Mouse (Mus musculus) neural tube, embryonic 13.5 days (tissue): ENCODE measurements around the gene Klf11. TPM values are rescaled to one million over a fixed set of nuclear protein-coding genes. Genes with fewer than 3 reads are reported as not detected.
A peak's percentile ranks its signal among the peaks of the same experiment; 100 is the strongest.

ENCODE experiments used
- ATAC-seq: fragments of 200-750 bp; cut with Nextera tagmentation; 2 replicates; pipeline ENCODE4 v1.8.0; 2017; ENCODE audit warnings: low read depth, mild to moderate bottlenecking, moderate TSS enrichment, moderate library complexity
- H3K27ac ChIP-seq: fragments of 300-500 bp; sonication (generic); replicated peaks from 2 replicates; pipeline ENCODE4 v1.5.1; 2015; ENCODE audit warnings: moderate library complexity, mild to moderate bottlenecking, inconsistent platforms
- H3K27me3 ChIP-seq: fragments of 300-500 bp; sonication (generic); 2 replicates; pipeline ENCODE4 v1.6.1; 2015; ENCODE audit warnings: mild to moderate bottlenecking, inconsistent platforms
- H3K36me3 ChIP-seq: fragments of 300-500 bp; sonication (generic); 2 replicates; pipeline ENCODE4 v1.6.1; 2015; ENCODE audit warnings: mild to moderate bottlenecking, inconsistent platforms
- H3K4me1 ChIP-seq: fragments of 300-500 bp; sonication (generic); replicated peaks from 2 replicates; pipeline ENCODE4 v1.6.1; 2015; ENCODE audit warnings: inconsistent platforms
- H3K4me2 ChIP-seq: fragments of 300-500 bp; sonication (generic); 2 replicates; pipeline ENCODE4 v1.6.1; 2015; ENCODE audit warnings: inconsistent platforms, mild to moderate bottlenecking, moderate library complexity
- H3K4me3 ChIP-seq: fragments of 300-500 bp; sonication (generic); 2 replicates; pipeline ENCODE4 v1.5.1; 2015; ENCODE audit warnings: mild to moderate bottlenecking, inconsistent platforms
- H3K9ac ChIP-seq: fragments of 300-500 bp; sonication (generic); 2 replicates; pipeline ENCODE4 v1.6.1; 2015; ENCODE audit warnings: moderate library complexity, mild to moderate bottlenecking, inconsistent platforms
- H3K9me3 ChIP-seq: fragments of 300-500 bp; sonication (generic); 2 replicates; pipeline ENCODE4 v1.6.1; 2016; ENCODE audit warnings: inconsistent platforms
- WGBS: fragments of 180-500 bp; shearing (Covaris S2); methylation state at CpG from one replicate; pipeline ENCODE4 v1.1.7; 2015; 5-methylcytosine and 5-hydroxymethylcytosine counted together
- polyA plus RNA-seq: library from polyadenylated mRNA; unstranded; fragments of >200 nt; fragmentation: Nextera tagmentation; extraction: Ambion mirVana; gene quantifications from 2 replicates; pipeline ENCODE4 v1.2.1, GENCODE M21; 2015

Klf11 gene
- polyA plus RNA-seq, 1 experiment from 2014 or later = 14.9 TPM

DNA sequence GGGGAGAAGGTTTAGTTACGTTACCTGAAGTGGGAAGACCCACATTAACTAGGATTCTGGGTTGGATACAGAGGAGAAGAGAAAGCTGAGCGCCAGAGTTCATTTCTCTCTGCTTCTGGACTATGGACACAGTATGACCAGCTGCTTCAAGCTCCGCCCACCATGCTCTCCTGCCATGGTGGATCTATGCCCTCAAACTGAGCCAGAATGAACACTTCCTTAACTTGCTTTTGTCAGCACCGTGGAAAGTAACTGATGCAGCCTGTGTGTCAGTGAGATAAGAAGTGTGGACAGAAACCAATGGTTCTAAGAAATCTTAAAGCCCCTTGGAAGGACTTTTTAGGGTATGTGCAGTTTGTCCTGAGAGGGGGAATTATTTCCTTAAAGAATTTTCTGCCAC is 7.9 kb downstream of the Klf11 start:
- ATAC-seq = no peak
- Histone ChIP-seq H3K27ac (no peak overlapping the region), H3K9me3 (no peaks in the 10 kb centered on the region), H3K4me2 (no peak overlapping the region), H3K27me3 (no peaks in the 10 kb centered on the region), H3K4me1 (peaks cover 46% of the 10 kb centered on the region), H3K9ac (no peak overlapping the region), H3K4me3 (no peak overlapping the region), H3K36me3 (peaks cover 79% of the 10 kb centered on the region)
- WGBS = 93% methylated on average over 4 of the region's 4 CpGs

DNA sequence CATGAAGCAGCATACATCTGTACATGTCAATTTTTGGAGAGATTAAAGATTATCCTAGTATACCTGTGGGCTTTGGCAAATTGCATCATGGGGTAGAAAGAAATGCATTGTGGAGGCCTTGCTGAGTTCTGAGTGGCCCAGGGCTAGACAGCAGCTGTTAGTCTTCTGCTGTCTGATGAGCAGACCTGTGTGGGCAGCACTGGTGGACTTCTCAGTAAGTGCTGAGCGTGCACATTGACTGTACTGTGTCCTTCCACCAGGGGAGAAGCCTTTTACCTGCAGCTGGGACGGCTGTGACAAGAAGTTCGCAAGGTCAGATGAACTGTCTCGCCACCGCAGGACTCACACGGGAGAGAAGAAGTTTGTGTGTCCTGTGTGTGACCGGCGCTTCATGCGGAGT is 8.8 kb downstream of the Klf11 start:
- Histone ChIP-seq H3K4me2 (no peak overlapping the region), H3K9ac (no peak overlapping the region), H3K27me3 (no peaks in the 10 kb centered on the region), H3K9me3 (no peaks in the 10 kb centered on the region), H3K27ac (no peak overlapping the region), H3K36me3 (peaks cover 71% of the 10 kb centered on the region), H3K4me1 (peaks cover 37% of the 10 kb centered on the region), H3K4me3 (no peak overlapping the region)
- no peak for ATAC-seq
- WGBS = 95% methylated on average over 9 of the region's 9 CpGs

DNA sequence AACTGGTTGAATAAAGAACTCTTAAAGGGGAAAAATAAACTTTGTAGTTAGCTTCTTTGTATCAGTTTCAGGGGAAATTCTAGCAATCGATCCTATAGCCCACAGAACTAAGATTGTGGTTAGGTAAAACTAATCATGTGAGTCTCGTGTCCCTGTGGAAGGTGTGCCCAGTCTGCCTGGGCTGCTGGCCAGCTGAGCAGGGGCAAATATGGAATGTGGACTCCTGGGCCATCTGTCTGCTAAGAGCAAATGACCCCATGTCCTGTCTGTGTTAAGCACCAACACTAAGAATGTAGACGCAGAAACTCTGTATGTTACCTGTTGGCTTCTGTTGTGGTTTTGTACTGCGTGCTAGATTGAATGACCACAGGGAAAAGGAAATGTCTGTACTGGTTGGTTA is 10.0 kb downstream of the Klf11 start:
- H3K4me2 ChIP-seq = no peak overlapping the region
- no peak overlapping the region for H3K4me3 ChIP-seq
- H3K27ac ChIP-seq = no peak overlapping the region
- peaks cover 25% of the 10 kb centered on the region for H3K4me1 ChIP-seq
- no peak overlapping the region for H3K9ac ChIP-seq
- WGBS = 87% methylated on average over 4 of the region's 4 CpGs
- no peak for ATAC-seq
- no peaks in the 10 kb centered on the region for H3K27me3 ChIP-seq
- H3K9me3 ChIP-seq = no peaks in the 10 kb centered on the region
- peaks cover 60% of the 10 kb centered on the region for H3K36me3 ChIP-seq

DNA sequence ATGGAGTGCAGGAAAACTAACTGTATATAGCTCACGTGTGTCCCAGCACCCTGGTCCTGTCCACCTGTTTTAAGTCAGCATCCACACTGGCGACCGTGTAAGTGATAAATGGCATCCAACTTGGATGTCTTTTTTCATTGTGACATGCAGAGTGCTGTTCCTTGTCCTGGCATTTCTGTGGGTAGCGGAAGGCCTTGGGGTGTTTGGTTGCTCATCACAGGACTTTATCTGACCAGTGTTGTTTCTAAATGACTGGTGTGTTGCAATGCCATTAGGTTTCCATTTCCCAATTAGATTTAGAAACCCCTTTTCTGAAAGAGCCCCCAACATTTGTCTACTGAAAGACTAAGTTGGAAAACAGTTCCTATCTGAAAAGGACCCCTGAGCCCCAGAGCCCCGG is 11.1 kb downstream of the Klf11 start:
- peaks cover 15% of the 10 kb centered on the region for H3K4me1 ChIP-seq
- H3K27ac ChIP-seq = no peak overlapping the region
- H3K4me2 ChIP-seq = no peak overlapping the region
- H3K27me3 ChIP-seq = no peaks in the 10 kb centered on the region
- no peaks in the 10 kb centered on the region for H3K9me3 ChIP-seq
- no peak overlapping the region for H3K9ac ChIP-seq
- H3K4me3 ChIP-seq = no peak overlapping the region
- peaks cover 51% of the 10 kb centered on the region for H3K36me3 ChIP-seq
- no peak for ATAC-seq
- WGBS = 83% methylated on average over 5 of the region's 5 CpGs

DNA sequence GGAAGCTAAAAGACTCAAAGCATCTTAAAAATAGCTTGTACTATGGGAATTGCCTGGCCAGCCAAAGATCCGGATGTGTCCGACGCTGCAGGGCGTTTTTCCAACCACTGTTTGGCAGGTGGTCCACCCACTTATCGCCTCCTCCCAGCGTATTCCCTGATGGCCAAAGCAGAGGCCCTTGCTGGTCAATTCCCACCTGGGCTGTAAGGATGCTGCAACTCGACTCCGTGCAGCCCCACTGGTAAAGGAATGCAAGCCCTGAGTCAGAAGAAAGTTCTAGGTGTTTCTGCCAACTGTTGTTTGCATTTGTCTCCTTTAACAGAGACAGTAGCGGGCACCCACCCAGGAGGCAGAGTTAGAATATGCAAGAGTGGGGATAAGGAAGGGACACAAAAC is 29.0 kb downstream of the Klf11 start:
- ATAC-seq = peak; percentile 22; the same call in 1 of the 2 replicates

DNA sequence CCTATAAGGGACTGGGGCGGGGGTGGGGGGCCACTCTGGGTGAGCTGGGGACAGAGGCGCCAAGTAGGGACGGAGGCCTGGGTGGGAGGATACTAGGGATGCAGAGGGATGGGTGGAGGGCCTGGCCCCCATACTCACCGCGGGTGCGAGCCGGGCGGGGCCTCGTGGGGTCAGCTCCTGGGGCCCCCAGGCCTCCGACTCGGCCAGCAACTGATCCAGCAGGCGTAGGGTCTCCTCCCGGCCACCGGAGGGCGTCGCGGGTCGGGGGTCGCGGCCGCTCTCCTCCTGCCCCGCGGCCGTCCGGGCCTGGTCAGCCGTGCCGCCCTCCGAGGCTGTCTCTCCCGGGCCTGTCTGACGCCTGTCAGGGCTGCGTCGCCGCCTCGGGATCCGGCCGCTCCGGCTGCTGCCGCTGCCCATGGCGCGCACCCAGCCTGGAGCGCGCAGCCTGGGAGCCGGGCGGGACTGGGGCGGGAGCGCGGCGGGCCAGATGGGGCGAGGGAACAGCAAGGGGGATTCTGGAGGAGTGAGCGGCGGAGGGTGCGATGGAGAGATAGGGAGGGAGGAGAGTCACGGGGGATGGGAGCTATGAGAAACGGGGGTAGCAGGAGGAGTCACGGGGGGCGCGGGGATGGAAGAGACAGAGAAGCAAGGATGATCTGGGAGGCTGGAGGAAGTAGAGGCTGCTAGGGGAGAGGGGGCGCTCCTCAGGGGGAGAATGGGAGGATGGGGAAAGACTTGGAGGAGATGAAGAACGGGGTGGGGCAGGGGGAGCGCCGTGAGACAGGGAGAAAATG is 29.6 kb downstream of the Klf11 start:
- Histone ChIP-seq H3K9me3 (no peaks in the 10 kb centered on the region), H3K9ac (peak overlapping the region; percentile 80), H3K36me3 (no peaks in the 10 kb centered on the region), H3K4me3 (peak overlapping the region; percentile 64), H3K27me3 (peaks cover 56% of the 10 kb centered on the region), H3K4me1 (peaks cover 16% of the 10 kb centered on the region), H3K4me2 (peak overlapping the region; percentile 90), H3K27ac (no peak overlapping the region)
- ATAC-seq = peak; percentile 73
- 2% methylated on average over 54 of the region's 61 CpGs for WGBS

More for the DNA sequence above, 29.0 kb downstream of the Klf11 start:
- Histone ChIP-seq H3K27me3 (peaks cover 56% of the 10 kb centered on the region), H3K4me2 (peak overlapping the region; percentile 90), H3K36me3 (no peaks in the 10 kb centered on the region), H3K4me1 (peaks cover 16% of the 10 kb centered on the region), H3K9me3 (no peaks in the 10 kb centered on the region), H3K27ac (no peak overlapping the region), H3K4me3 (peak overlapping the region; percentile 64), H3K9ac (peak overlapping the region; percentile 80)
- 20% methylated on average over 9 of the region's 9 CpGs for WGBS

DNA sequence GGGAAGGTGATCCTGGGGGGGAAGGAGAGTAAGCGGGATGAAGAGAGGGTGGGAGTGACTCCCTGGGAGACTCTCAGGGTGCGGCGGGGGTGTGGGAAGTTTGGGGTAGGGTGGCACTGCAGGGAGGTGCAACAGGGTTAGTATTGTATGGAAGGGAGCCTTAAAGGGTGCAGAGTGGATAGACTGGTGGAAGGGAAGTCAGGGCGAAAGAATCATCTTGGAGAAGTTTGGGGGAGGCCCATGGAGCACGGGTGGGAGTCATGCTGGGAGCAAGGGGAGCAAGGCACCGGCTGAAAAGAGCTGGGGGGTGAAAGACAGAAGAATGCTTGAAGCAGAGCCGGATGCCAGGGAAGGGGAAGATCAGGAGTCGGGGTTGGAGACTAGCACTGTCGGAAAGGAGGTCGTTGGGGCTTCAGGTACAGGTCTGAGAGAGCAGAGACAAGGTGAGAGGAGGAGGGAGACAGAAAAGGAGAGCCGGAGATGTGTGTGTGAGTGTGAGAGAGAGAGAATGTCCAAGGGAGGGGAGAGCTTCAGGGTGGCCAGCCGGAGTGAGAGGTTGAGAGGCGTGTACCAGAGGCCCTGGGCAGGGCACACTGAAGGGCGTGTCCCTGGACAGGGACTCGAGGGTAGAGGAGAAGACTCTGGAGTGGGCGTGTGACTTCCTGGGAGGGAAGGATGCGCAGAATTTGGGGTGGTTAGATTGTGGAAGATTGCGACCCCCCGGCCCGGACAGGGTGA is 30.4 kb downstream of the Klf11 start, which contains the start of gene Cys1:
Cys1 (minus strand) TSS at position 528 of the 738 bp plus-strand sequence.
- whole genome bisulfite sequencing = 2% methylated on average over 20 of the region's 20 CpGs
- Histone ChIP-seq H3K4me2 (peak within 1 kb of the TSS; percentile 90), H3K27ac (no peak within 1 kb of the TSS), H3K36me3 (no peaks in the 10 kb centered on the region), H3K27me3 (peaks cover 56% of the 10 kb centered on the region), H3K4me3 (peak within 1 kb of the TSS; percentile 64), H3K9me3 (no peaks in the 10 kb centered on the region), H3K4me1 (peaks cover 16% of the 10 kb centered on the region), H3K9ac (peak within 1 kb of the TSS; percentile 80)
- peak; percentile 44; the same call in 1 of the 2 replicates for ATAC-seq

DNA sequence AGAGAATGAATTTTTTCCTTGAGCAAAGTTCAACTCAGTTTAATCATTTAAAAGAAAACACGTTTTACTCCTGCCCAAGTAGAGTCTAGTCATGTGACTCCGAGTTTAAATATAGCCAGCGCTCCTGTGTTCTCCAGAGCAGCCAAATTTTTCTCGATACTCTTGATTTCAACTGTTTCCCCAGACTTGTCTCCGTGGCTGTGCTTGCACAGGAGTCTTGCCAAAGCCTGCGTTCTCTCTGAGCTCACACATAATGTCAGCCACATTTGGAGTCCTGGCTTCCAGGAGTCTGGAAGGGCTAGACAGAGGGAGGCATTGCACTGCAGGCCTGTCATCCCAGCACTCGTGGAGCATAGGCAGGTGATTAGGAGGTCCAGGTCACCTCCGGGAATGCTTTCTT is 31.5 kb downstream of the Klf11 start:
- no peak overlapping the region for H3K4me3 ChIP-seq
- ATAC-seq = no peak
- WGBS = 57% methylated on average over 8 of the region's 8 CpGs
- no peak overlapping the region for H3K9ac ChIP-seq
- H3K36me3 ChIP-seq = no peaks in the 10 kb centered on the region
- H3K9me3 ChIP-seq = no peaks in the 10 kb centered on the region
- H3K4me2 ChIP-seq = no peak overlapping the region
- peaks cover 61% of the 10 kb centered on the region for H3K27me3 ChIP-seq
- H3K27ac ChIP-seq = no peak overlapping the region
- peaks cover 16% of the 10 kb centered on the region for H3K4me1 ChIP-seq

DNA sequence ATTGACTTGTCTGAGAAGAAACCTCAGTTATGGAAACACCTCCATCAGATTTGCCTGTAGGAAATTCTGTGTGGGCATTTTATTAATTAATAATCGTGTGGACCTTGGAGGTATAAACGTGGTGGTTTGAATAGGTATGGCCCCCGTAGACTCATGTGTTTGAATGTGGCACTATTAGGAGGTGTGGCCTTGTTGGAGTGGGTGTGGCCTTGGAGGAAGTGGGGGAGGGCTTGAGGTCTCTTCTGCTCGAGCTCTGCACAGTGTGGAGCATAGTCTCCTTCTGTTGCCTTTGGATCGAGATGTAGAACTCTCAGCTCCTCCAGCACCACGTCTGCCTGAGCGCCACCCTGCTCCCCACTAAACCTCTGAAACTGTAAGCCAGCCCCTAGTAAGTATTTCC is 32.4 kb downstream of the Klf11 start:
- Histone ChIP-seq H3K4me2 (no peak overlapping the region), H3K27ac (no peak overlapping the region), H3K4me3 (no peak overlapping the region), H3K9ac (no peak overlapping the region), H3K36me3 (no peaks in the 10 kb centered on the region), H3K9me3 (no peaks in the 10 kb centered on the region), H3K4me1 (peaks cover 16% of the 10 kb centered on the region), H3K27me3 (peaks cover 61% of the 10 kb centered on the region)
- 73% methylated on average over 7 of the region's 7 CpGs for WGBS
- ATAC-seq = no peak

DNA sequence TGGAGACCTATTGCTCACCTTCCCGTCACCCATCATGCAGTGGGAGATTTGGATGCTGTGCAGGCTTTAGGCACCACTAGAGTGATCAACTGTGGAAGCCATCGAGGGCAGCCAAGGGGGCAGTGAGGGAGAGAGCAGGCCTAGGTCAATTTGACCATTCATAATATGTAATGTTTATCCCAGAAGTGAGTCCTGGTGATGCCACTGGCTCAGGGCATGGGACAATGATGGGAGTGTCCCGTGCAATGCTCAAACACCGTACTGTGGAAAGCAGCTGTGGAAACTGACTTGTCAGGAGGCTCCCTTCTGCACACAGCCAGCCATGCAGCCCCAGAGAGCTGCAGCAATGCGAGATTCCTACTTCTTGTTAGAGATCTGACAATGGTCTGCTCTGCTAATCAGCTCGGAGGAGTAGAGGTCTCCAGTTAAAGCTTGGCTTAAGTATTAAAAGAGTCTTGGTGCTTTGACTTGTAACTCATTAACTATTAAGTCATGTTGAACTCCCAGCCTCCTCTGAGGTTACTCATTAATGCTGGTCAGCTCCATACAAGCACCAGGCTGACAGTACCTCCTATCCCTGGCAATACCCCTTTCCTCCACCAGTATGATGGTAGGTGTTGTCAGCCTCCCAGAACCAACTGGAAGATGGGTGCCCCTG is 35.1 kb downstream of the Klf11 start:
- Histone ChIP-seq H3K36me3 (no peaks in the 10 kb centered on the region), H3K27ac (no peak overlapping the region), H3K4me1 (peaks cover 6% of the 10 kb centered on the region), H3K4me3 (no peak overlapping the region), H3K4me2 (no peak overlapping the region), H3K9me3 (no peaks in the 10 kb centered on the region), H3K9ac (no peak overlapping the region), H3K27me3 (peaks cover 40% of the 10 kb centered on the region)
- ATAC-seq = no peak
- WGBS = 66% methylated on average over 6 of the region's 6 CpGs

DNA sequence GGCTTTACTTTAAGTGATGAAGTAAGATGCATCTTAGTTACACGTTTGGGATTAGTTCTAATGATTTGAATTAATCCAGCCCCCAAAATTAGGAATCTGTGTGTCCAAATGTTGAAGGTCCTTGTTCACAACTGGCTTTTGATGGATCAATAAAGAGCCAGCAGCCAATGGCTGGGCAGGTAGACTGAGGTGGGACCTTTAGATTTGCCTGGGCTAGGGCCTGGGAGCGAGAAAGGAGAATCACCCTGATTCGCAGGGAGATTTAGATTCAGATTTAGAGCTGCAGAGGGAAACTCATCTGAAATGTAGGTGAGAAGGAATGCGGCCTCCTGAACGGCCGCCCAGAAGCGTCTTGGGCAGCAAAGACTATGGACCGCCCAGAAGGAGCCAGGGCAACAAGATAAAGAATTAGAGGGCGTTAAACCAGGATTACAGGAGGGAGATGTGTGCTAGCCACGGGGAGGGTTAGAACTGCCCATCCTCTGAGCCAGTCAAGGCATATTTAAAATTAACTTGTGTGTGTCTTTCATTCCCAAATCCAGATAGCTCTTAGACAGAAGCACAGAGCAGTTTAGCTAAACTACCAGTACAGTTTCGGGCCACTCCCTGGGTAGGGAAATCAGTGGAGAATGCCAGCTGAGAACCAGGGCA is 35.7 kb downstream of the Klf11 start:
- no peak for ATAC-seq
- WGBS = 73% methylated on average over 11 of the region's 11 CpGs

More for the DNA sequence above, 35.7 kb downstream of the Klf11 start:
- H3K27me3 ChIP-seq = peaks cover 34% of the 10 kb centered on the region
- no peak overlapping the region for H3K9ac ChIP-seq
- no peak overlapping the region for H3K4me2 ChIP-seq
- H3K4me1 ChIP-seq = no peaks in the 10 kb centered on the region
- H3K9me3 ChIP-seq = no peaks in the 10 kb centered on the region
- no peak overlapping the region for H3K4me3 ChIP-seq
- H3K36me3 ChIP-seq = no peaks in the 10 kb centered on the region
- H3K27ac ChIP-seq = no peak overlapping the region
